In genomic region chr1:134053207-134053606, GRCm38 (mm10) we compare ENCODE assay signal across 9 mouse cellular contexts. TPM values are rescaled to one million over a fixed set of nuclear protein-coding genes. Genes with fewer than 3 reads are reported as not detected.
DNase-seq lines count a peak whose midpoint lies in the region; ATAC-seq lines count a peak whose summit lies in the region.
"Had no signal": no experiment of that assay in that cellular context is flagged by ENCODE, and none has a peak within 500 bp of the region (broad histone marks: within the 10 kb centered on the region; RNA-seq: fewer than 3 reads in every experiment).

No protein-coding gene starts in this region.

- no peaks in the 10 kb centered on the region; the same call in 1 of the 2 replicates for H3K4me1 ChIP-seq in forebrain, embryonic 16.5 days (replicated peaks; ENCODE audit: control insufficient read depth, insufficient read depth, low read length)
- peaks cover 24% of the 10 kb centered on the region for H3K4me1 ChIP-seq in hindbrain, embryonic 10.5 days (replicated peaks)

- 5% methylated on average over 6 of the region's 6 CpGs for WGBS in forebrain, embryonic 16.5 days
- 8% methylated on average over 6 of the region's 6 CpGs for WGBS in hindbrain, embryonic 10.5 days

- no peaks in the 10 kb centered on the region for H3K9me3 ChIP-seq in forebrain, embryonic 16.5 days (ENCODE audit: control insufficient read depth, low read length)
- H3K9me3 ChIP-seq in hindbrain, embryonic 10.5 days: no peaks in the 10 kb centered on the region
- H3K9me3 ChIP-seq: limb, embryonic 15.5 days had no signal

- no peaks in the 10 kb centered on the region for H3K27me3 ChIP-seq in forebrain, embryonic 16.5 days (replicated peaks; ENCODE audit: control insufficient read depth, insufficient read depth, low read length)
- 0 out of 2 replicates have a peak, but pooled peaks cover 2% of the 10 kb centered on the region for H3K27me3 ChIP-seq in hindbrain, embryonic 10.5 days (ENCODE audit: insufficient read depth, poor library complexity, severe bottlenecking)
- H3K27me3 ChIP-seq: limb, embryonic 15.5 days had no signal

- H3K4me3 ChIP-seq in forebrain, embryonic 16.5 days (replicated peaks; ENCODE audit: low read length): no peak overlapping the region
- H3K4me3 ChIP-seq in hindbrain, embryonic 10.5 days: no peak overlapping the region
- H3K4me3 ChIP-seq: limb, embryonic 15.5 days had no signal

- no peaks in the 10 kb centered on the region for H3K36me3 ChIP-seq in forebrain, embryonic 16.5 days (ENCODE audit: control insufficient read depth, insufficient read depth)
- H3K36me3 ChIP-seq in hindbrain, embryonic 10.5 days: no peaks in the 10 kb centered on the region
- H3K36me3 ChIP-seq: limb, embryonic 15.5 days had no signal

- no peak overlapping the region for H3K9ac ChIP-seq in forebrain, embryonic 16.5 days (replicated peaks; ENCODE audit: low read depth, low read length)
- H3K9ac ChIP-seq: limb, embryonic 15.5 days had no signal

- ATAC-seq in forebrain, embryonic 16.5 days: peak; percentile 58; the same call in 1 of the 2 replicates

- DNase-seq in Muller cell, postnatal 12 days (ENCODE audit: inconsistent ontology term): peak; percentile 60
- peak; percentile 73 for DNase-seq in cerebellum, adult 11-12 months
- DNase-seq in hindbrain, embryonic 10.5 days (ENCODE audit: low spot score): peak; percentile 81
- peak; percentile 76 to 95 for DNase-seq in layer of hippocampus, postnatal 25 days (ENCODE audit: extremely low spot score in 1 of 2, low spot score in 1 of 2)
- peak; percentile 85 to 92 for DNase-seq in lung, postnatal 4 days
- DNase-seq in right cerebral cortex, postnatal 25 days: peak; percentile 79
- peak; percentile 74 to 86 for DNase-seq in urinary bladder, postnatal 4 days (ENCODE audit: low spot score in 2 of 2)

- no peak overlapping the region for H3K27ac ChIP-seq in forebrain, embryonic 16.5 days (ENCODE audit: low read length)
- peak overlapping the region; percentile 54 for H3K27ac ChIP-seq in hindbrain, embryonic 10.5 days
- H3K27ac ChIP-seq: limb, embryonic 15.5 days had no signal

- H3K4me2 ChIP-seq in forebrain, embryonic 16.5 days (ENCODE audit: low read length): no peak overlapping the region
- H3K4me2 ChIP-seq: limb, embryonic 15.5 days had no signal

RNA-seq across cellular contexts. Expression of gene Fmod, which starts 16.2 kb away (rescaled TPM):
- 7.8 and 12.6 TPM in 2 replicates for polyA plus RNA-seq in forebrain, embryonic 16.5 days (2015; fragmentation: Nextera tagmentation; extraction: Ambion mirVana)
- polyA plus RNA-seq in hindbrain, embryonic 10.5 days (2016; fragmentation: Nextera tagmentation; extraction: Ambion mirVana): 3.6 and 9.8 TPM in 2 replicates
- 1 to 10 TPM; 3.2 to 5.4 TPM for total RNA-seq in layer of hippocampus, postnatal 25 days (2021)

RNA-seq across cellular contexts. Expression of gene Btg2, which starts 25.7 kb away (rescaled TPM):
- polyA plus RNA-seq in forebrain, embryonic 16.5 days (2015; fragmentation: Nextera tagmentation; extraction: Ambion mirVana): 56.0 and 66.4 TPM in 2 replicates
- polyA plus RNA-seq in hindbrain, embryonic 10.5 days (2016; fragmentation: Nextera tagmentation; extraction: Ambion mirVana): 100.0 and 117 TPM in 2 replicates
- total RNA-seq in layer of hippocampus, postnatal 25 days (2021): 10 to 100 TPM; 17.0 to 18.1 TPM

RNA-seq across cellular contexts. Expression of gene Chit1, which starts 57.8 kb away (rescaled TPM):
- polyA plus RNA-seq in forebrain, embryonic 16.5 days (2015; fragmentation: Nextera tagmentation; extraction: Ambion mirVana): 0.14 TPM in 1 of 2 replicates, not detected in the other
- polyA plus RNA-seq in hindbrain, embryonic 10.5 days (2016; fragmentation: Nextera tagmentation; extraction: Ambion mirVana): not detected in 2 replicates
- total RNA-seq in layer of hippocampus, postnatal 25 days (2021): under 1 TPM in 1 of 2 experiments, not detected in 1; 0.22 TPM
